Mouse (Mus musculus) ES-Bruce4 (cell line): ENCODE measurements around the gene Frem2. TPM values are rescaled to one million over a fixed set of nuclear protein-coding genes. Genes with fewer than 3 reads are reported as not detected.
A peak's percentile ranks its signal among the peaks of the same experiment; 100 is the strongest.

ENCODE experiments used
- H3K27ac ChIP-seq: 2 replicates; pipeline ENCODE4 v1.5.1; 2012; ENCODE audit warnings: low read length, inconsistent platforms; ENCODE audit not compliant: insufficient read depth
- H3K27me3 ChIP-seq: 2 replicates; pipeline ENCODE4 v1.6.1; 2012; ENCODE audit warnings: mild to moderate bottlenecking, low read length, inconsistent platforms; ENCODE audit not compliant: control insufficient read depth, poor library complexity, insufficient read depth, severe bottlenecking
- H3K36me3 ChIP-seq: 2 replicates; pipeline ENCODE4 v1.6.1; 2012; ENCODE audit warnings: inconsistent platforms, mild to moderate bottlenecking, low read length, moderate library complexity; ENCODE audit not compliant: control insufficient read depth, poor library complexity, insufficient read depth, severe bottlenecking
- H3K4me1 ChIP-seq: one replicate; pipeline ENCODE4 v1.8.1; 2011; ENCODE audit warnings: low read length; ENCODE audit not compliant: control insufficient read depth, insufficient read depth
- H3K4me3 ChIP-seq: 2 replicates; pipeline ENCODE4 v1.5.1; 2011; ENCODE audit warnings: low read depth, mild to moderate bottlenecking, low read length
- H3K9ac ChIP-seq: 2 replicates; pipeline ENCODE4 v1.6.1; 2012; ENCODE audit warnings: low read depth, mild to moderate bottlenecking, inconsistent platforms; ENCODE audit not compliant: poor library complexity, severe bottlenecking
- H3K9me3 ChIP-seq: replicated peaks from 2 replicates; pipeline ENCODE4 v1.6.1; 2012; ENCODE audit warnings: mild to moderate bottlenecking, low read length, inconsistent platforms; ENCODE audit not compliant: control insufficient read depth, poor library complexity, insufficient read depth, severe bottlenecking
- CTCF ChIP-seq: IDR thresholded peaks from one replicate; pipeline ENCODE4 v1.8.1; 2011; ENCODE audit warnings: low read depth, low read length
- EP300 ChIP-seq: IDR thresholded peaks from 2 replicates; pipeline ENCODE4 v1.6.1; 2011; ENCODE audit warnings: low read depth, low read length; ENCODE audit not compliant: insufficient read depth
- POLR2A ChIP-seq: IDR thresholded peaks from one replicate; pipeline ENCODE4 v1.8.1; 2011; ENCODE audit warnings: low read length; ENCODE audit not compliant: insufficient read depth
- polyA plus RNA-seq: library from polyadenylated mRNA; stranded (reverse); fragments of >200 nt; gene quantifications from 2 replicates; pipeline ENCODE4 v1.2.4, GENCODE M21; 2011; ENCODE audit warnings: low read depth; ENCODE audit not compliant: missing spikeins, insufficient read depth, insufficient read length

The Frem2 gene
- polyA plus RNA-seq, 1 experiment = 29.2 TPM

DNA sequence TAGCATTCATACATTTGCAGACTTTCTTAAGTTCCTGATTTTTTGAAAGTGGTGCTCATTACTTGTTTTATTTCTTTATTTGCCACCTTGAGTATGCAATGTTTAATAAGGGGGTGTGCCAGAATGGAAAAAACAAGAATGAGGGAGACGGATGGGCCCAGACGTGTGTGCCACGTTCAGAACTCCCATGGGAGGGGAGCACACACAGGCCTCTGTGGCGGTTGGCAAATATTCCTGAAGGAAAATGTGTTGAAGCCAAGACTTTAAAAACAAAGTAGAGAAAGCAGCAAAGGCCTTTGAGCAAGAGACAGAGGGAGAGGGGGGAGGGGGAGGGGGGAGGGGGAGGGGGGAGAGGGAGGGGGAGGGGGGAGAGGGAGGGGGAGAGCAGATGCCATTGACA is 47.3 kb downstream of the Frem2 start:
- Histone ChIP-seq H3K27me3 (no peaks in the 10 kb centered on the region), H3K9me3 (peaks cover 4% of the 10 kb centered on the region; the same call in 1 of the 2 replicates), H3K36me3 (no peaks in the 10 kb centered on the region), H3K4me3 (no peak overlapping the region), H3K4me1 (peaks cover 1% of the 10 kb centered on the region), H3K9ac (no peak overlapping the region), H3K27ac (no peak overlapping the region)
- TF ChIP-seq EP300 (no peak), CTCF (no peak), POLR2A (no peak)

DNA sequence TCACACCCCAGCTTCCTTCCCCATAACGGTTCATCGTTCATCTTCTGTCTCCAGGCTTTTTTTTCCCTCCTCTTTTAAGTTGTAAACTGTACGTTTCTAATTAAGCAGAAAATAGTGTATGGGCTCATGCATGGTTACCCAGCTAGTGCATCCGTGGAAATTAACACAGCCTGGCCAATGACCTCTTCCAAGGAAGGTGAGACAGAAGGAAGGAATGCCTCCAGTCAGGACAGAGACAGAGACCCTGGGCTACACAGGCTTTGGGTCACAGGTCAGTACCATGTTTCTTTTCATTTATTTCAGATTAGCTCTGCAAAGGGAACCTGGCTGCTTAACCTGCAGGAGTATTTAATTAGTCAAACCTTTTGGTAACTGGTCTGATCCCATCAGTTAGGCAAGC is 57.0 kb downstream of the Frem2 start:
- peaks cover 1% of the 10 kb centered on the region for H3K4me1 ChIP-seq
- no peak overlapping the region for H3K4me3 ChIP-seq
- H3K36me3 ChIP-seq = no peaks in the 10 kb centered on the region
- H3K27ac ChIP-seq = no peak overlapping the region
- H3K9me3 ChIP-seq = peaks cover 2% of the 10 kb centered on the region; the same call in 1 of the 2 replicates
- no peak for TF ChIP-seq EP300
- no peak for TF ChIP-seq POLR2A
- no peaks in the 10 kb centered on the region for H3K27me3 ChIP-seq
- H3K9ac ChIP-seq = no peak overlapping the region

DNA sequence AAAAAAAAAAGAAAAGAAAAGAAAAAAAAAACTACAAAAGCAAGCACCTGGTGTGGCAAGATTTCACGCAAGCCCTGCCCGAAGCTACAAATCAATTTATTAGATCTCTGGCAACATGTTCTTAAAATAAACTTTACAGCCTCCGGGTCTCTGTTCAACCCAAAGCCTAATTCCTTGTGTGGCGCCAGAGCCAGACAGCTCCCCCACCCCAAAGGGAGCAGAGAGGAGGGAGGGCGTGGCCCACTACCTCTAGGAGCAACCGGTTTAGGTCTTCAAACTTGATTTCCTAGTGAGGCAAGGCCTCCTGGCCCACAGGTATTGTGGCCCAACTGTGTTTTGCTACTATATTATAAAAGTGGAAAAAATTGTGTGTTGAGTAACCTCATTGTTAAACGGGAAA is 57.8 kb downstream of the Frem2 start:
- no peaks in the 10 kb centered on the region for H3K27me3 ChIP-seq
- H3K27ac ChIP-seq = 0 out of 2 replicates have a peak overlapping the region, but pooled peaks have one; percentile 20
- H3K4me3 ChIP-seq = no peak overlapping the region
- peaks cover 5% of the 10 kb centered on the region for H3K4me1 ChIP-seq
- peaks cover 2% of the 10 kb centered on the region; the same call in 1 of the 2 replicates for H3K9me3 ChIP-seq
- H3K9ac ChIP-seq = no peak overlapping the region
- H3K36me3 ChIP-seq = no peaks in the 10 kb centered on the region
- TF ChIP-seq POLR2A (no peak), EP300 (peak; percentile 68), CTCF (no peak)

DNA sequence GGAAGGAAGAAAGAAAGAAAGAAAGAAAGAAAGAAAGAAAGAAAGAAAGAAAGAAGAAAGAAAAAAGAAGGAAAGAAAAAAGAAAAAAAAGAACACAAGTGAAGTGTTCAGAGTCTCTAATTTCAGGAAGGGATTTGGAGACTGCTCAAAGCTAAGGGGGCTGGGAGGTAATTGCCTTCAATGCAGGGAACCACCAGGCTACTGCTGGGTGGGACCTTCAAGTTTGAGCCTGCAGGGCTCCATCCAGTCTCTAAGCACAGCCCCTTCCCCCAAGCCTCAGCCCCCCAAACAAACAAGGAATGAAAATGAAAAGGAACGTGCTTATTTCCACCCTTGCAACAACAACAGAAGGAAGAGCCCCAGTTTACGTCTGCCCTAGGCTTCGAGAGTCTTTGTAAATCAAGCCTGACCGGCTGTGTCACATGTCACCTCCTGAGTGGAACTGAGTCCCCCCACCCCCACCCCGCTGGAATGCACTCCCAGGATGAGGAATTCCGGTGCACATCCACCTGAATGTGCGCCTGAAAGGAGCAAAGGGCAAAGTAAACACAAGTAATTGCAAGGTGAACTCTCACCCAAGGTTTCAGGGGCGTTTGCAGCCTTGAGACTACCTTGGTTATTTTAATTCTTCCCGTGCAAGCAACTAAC is 58.9 kb downstream of the Frem2 start:
- H3K4me3 ChIP-seq = no peak overlapping the region
- H3K9ac ChIP-seq = no peak overlapping the region
- H3K27me3 ChIP-seq = no peaks in the 10 kb centered on the region
- H3K9me3 ChIP-seq = peaks cover 2% of the 10 kb centered on the region; the same call in 1 of the 2 replicates
- peak; percentile 99 for TF ChIP-seq EP300
- no peak for TF ChIP-seq CTCF
- H3K4me1 ChIP-seq = peaks cover 6% of the 10 kb centered on the region
- peak overlapping the region; percentile 81 for H3K27ac ChIP-seq
- no peaks in the 10 kb centered on the region for H3K36me3 ChIP-seq

DNA sequence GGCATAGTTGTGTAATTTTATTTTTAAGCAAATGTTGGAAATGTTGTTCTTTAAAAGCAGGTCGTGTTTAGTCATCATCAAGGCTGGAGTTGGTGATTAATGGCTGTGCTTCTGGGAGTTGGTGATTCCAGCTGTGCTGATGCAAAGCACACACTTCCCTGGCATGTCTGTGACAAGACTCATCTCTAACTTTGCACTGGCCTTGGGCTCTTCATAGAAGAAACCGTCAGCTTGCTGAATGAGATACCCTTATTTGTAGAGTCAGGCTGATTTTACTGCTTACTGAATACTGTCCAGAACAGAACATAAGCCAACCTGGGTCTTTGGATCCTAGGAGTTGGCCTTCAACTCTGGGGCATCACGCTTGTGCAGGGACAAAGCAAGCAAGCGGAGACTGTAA is 62.7 kb downstream of the Frem2 start:
- H3K4me3 ChIP-seq = no peak overlapping the region
- H3K9ac ChIP-seq = no peak overlapping the region
- H3K27ac ChIP-seq = no peak overlapping the region
- H3K36me3 ChIP-seq = no peaks in the 10 kb centered on the region
- no peaks in the 10 kb centered on the region for H3K27me3 ChIP-seq
- TF ChIP-seq CTCF (no peak), EP300 (no peak), POLR2A (no peak)
- peaks cover 6% of the 10 kb centered on the region for H3K4me1 ChIP-seq
- H3K9me3 ChIP-seq = no peaks in the 10 kb centered on the region; the same call in 1 of the 2 replicates

DNA sequence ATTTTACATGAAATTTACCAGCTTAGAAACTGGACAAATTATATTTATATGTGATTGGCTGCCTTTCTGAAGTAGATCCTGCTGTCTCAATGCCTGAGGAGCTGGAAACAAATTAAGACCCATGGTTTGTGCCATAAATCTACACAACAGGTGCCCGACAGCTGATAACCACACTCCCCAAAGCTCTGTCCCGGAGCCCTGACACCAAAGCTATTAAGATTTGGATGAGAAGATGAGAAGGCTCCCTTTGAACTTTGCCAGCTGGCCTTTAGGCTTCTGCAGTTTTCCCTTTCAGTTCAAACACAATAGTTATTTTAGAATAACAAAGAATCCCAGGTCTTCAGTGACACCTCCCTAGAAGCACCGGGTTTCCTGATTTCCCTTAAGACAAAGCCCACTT is 63.4 kb downstream of the Frem2 start:
- no peak for TF ChIP-seq POLR2A
- 0 out of 2 replicates have a peak, but pooled peaks have one; percentile 62 for TF ChIP-seq EP300
- Histone ChIP-seq H3K4me1 (peaks cover 6% of the 10 kb centered on the region), H3K9ac (no peak overlapping the region), H3K4me3 (no peak overlapping the region), H3K36me3 (no peaks in the 10 kb centered on the region), H3K9me3 (no peaks in the 10 kb centered on the region; the same call in 1 of the 2 replicates), H3K27ac (no peak overlapping the region), H3K27me3 (no peaks in the 10 kb centered on the region)
